Mouse (Mus musculus): Measurements from ENCODE around the gene Pla2g3. TPM values are rescaled to one million over a fixed set of nuclear protein-coding genes. Genes with fewer than 3 reads are reported as not detected.

Gene Pla2g3
- total and polyA plus RNA-seq, 3 experiments = 0.14 to 0.52 TPM; not detected in 1

DNA sequence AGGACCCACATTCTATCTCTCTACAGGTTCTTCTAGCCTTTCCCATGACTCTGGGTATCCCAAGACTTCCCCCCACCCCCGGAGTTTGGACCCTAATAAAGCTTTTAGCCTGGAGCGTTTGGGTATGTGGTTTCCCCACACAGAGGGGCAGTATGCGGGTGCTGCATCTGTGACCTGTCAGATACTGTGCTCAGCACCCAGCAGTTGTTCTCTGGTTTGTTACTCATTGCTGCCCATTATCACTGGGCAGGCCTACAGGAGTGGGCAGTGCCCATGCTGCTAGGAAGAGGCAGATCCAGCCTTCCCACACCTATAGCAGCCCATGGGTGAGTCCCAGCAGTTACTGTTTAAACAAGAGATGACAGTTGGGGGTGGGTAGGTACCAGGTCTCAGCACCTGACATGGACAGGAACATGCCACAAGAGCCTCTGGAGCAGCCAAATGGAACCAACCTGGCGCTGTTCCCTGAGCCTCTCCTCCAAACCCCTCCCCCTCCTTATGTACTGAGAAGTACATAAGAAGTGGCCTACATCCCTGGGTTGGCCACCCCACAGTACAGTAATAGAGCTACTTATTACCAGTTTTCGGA, 48.8 kb downstream of the Pla2g3 start:
- DNase-seq = no peak

DNA sequence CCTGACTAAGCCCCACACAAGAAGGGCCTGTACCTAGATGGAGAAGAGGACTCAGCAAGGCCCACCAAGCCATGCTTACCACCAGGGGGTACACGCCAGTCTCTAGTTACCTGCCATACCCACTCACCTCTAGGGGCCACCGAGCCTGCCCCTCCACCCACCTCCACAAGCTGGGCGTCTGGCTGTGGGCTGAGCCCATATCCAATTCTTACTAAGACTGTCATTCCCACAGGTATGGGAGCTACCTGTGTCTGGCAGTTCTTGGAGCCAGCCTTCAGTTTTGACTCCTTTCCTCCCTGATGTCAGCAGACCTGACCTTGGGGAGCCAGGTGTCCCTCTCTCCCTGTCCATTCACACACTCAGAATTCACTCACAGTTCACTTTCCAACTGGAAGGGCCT, 49.6 kb downstream of the Pla2g3 start:
- DNase-seq = no peak

DNA sequence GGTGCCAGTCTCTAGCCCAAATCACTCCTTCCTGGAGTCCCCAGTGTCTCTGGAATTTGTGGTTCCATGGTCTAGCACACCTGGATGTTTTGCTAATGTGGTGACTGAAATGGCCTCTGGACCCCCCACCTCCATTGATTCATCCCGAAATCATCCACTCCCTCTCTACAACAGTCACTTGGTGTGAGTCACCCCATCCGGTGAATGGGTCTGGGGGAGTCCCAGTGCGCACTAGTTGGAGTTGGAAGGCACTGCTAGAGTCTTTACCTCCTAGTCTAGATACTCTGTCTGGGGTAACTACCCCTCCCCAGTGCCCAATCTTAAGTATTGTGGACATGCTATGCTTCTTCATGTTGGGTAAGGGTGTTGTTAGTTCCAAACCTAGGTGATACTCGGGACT, 50.3 kb downstream of the Pla2g3 start:
- DNase-seq = no peak

DNA sequence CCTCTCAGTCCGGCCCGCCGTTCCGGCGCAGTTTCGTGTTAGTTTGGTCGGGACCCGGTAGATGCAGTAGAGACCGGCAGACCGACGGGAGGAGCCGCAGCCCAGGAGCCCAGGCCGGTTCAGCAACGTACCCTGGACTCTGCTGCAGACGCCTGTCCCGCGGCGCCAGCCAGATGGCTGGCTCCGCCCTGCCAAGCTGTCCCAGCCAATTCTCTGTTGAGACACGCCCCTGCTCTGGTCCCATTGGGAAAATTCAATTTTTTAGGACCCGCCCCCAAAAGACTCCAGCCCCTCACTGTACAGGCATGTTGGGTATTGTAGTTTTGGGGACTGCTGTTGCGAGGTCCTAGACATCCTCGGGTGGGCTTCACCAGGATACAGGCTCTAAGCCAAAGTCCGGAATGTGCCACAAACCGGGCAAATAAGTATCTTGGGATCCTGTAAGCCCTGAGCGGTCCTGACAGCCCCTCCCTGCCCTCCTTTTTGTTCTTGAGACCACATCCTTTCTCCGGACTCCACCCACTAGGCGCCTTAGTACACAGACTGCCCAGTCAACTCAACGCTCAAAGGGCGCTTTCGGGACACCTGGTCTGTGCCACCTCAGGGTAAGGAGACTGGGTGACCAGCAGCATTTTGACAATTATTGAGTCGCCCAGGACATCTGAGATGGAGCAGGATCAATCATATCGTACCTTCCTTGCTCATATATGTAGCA, 51.2 kb downstream of the Pla2g3 start:
- DNase-seq = peak; percentile 96

DNA sequence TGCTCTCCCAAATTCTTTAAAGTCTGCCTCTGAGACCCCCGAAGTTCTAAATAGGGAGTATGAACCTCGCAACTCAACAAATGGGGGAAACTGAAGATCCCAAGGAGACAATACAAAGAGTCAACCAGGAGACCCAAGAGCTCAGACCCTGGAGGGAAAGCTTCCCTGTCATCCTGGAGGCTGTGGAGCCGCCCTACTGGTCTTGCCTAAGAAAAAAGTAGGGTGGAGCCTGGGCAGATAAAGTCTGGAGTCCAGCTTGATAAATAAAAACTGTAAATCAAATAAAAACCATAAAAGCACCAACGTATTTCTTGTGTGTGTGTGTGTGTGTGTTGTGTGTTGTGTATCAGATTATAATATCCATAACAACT, 51.7 kb downstream of the Pla2g3 start:
- DNase-seq = no peak

DNA sequence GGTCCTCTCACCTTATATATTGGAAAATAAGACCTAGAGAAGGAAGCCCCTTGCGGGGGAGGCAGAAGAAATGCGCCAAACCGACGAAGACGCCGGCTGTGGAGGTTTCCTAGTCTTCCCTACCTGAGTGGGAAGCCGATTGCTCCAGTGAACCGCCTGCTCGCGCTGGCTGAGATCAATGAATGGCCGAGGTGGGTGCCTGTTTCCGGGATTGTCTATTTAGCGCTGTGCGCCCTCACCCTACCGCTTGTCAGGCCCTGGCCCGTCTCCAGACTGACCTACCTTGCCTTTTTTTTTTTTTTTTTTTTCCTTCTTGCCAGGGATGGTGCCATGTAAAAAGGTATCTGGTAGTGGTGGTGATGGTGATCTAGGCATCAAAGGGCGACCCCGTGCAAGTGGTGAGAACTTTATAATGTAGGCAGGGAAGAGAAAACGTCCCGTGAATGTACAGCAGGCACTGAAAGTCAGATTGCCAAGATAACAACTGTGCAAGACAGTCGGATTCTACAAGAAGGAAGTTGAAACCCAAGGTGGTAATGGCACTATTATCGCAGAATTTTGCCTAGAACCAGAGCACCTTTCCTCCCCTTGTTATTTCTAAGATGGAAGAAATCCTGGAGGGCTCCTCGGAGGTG, 52.5 kb downstream of the Pla2g3 start, which contains the start of gene Smtn:
Gene Smtn, minus strand, starts transcription at position 162 of the 635 bp plus-strand sequence.
- no peak for DNase-seq

DNA sequence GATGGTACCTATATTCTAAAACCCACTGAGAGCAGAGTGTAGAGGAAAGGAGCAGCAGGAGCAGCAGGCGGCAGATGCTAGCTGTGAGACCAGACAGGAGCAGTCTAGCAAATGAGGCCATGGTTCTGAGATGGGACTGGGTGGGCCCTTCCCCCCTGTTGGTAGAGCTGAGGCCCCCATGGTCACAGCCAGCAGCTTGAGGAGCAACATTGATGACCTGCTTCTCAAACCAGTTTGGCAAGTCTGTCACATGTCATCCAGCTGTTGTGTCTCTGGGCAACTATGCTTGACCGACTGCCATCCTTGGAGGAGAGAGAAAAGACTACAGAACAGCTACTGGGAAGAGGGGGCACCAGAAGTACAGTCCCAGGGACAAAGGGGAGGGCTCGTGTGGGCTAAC, 53.8 kb downstream of the Pla2g3 start:
- DNase-seq = no peak

DNA sequence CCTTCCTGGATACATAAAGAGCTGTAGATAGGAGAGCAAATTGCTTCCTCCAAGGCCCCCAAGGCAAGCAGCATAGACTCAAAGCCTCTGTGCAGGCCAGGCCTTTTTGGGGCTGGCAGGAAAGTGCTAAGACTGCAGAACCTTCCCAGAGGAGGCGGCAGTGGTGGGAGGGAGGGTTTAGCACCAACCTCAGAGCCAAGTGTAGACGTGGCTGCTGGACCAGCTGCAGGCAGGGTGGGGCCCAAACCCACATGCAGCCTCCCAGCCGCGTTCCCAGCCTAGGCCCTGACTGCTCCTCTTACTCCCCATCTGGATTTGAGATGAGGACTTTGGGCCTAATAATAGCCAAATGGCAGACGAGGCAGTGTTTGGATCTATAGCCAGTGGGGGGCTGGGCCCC, 54.9 kb downstream of the Pla2g3 start:
- DNase-seq = no peak

DNA sequence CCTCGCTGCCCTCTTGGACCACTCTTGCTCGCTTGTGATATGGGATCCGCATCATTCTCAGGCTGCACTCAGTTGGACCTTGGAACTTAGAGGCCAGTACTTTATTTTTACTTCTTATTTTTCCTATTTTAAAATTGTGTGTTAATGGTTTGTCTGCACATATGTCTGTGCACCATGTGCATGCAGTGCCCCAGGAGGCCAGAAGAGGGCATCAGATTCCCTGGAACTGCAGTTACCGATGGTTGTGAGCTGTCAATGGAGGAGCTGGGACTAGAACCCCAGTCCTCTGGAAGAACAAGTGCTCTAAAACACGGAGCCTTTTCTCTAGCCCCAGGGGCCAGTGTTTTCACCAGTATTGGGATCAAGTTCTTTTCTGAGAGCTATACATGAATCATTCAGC, 56.3 kb downstream of the Pla2g3 start:
- no peak for DNase-seq

DNA sequence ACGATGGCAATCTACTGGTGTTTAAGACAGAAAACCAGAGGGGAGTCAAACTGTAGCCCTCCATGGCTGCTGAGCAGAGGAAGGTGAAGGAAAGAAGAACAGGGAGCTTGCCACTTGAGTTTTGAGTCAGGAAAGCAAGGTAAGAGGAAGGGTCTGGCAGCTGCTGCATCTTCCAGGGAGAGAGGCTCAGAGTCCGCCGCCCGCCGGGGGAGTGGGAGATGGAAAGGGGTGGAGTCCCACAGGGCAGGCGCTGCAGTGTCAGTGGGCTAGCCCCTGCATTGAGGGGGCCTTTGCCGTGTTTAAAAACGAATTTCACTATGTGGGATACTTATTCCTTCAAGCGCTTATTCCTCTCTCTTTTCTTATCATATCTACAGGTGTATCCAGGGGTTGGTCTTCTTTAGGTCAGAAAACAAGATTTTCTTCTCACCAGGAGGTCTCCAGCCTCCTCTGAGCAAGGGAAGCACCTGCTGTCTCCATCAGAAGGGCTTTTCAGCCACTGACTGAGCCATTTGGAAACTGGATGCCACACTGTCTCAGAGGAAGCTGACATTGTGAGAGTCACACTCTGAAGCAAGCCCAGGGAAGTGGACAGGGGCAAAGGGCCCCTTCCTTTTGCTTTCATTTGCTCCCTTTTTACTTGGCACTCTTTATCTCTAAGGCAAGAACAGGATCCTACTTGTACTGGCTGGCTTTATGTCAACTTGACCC, 57.6 kb downstream of the Pla2g3 start:
- DNase-seq = no peak

DNA sequence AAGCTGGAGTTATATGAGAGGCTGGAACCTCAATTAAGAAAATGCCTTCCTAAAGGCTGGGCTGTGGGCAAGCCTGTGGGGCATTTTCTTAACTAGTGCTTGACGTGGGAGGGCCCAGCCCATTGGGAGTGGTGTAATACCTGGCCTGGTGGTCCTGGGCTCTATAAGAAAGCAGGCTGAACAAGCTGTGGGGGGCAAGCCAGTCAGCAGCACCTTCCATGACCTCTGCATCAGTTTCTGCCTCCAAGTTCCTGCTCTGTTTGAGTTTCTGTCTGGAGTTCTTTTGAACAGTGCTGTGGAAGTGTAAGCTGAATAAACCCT, 58.1 kb downstream of the Pla2g3 start:
- no peak for DNase-seq

DNA sequence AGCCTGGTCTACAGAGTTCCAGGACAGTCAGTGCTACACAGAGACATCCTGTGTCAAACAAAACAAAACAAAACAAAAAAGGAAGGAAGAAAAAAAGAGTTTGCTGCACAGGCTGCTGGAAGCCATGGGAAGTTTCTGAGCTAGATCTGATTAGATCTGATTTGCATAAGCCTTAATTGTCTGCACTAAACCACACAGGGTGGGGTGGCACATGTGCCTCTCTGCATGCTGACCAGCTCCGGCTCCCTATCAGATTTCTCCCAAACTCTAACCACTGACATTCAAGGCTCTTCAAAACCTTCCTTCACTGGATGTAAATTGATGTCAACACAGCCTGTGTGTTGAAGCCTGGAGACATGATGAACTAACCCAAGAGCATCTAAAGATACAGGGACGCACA, 59.0 kb downstream of the Pla2g3 start:
- no peak for DNase-seq

DNA sequence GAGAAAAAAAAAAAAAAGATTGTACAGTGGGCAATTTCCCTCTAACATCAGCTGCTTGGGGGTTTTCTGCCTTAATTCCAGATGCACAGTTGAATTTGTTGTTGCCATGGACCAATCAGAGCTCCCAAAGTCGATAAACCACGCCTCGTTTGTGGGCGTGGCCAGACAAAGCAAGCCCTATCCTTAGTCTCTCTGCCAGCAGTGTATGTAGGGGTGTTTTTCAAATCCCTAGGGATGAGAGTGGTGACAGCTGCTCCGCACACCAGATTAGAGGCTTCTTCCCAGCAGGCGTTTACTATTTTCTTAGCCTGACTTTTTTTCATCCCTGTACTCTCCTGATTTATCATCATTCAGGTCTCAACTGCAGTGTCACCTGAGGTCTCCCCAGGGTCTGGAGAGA, 59.9 kb downstream of the Pla2g3 start:
- DNase-seq = no peak

DNA sequence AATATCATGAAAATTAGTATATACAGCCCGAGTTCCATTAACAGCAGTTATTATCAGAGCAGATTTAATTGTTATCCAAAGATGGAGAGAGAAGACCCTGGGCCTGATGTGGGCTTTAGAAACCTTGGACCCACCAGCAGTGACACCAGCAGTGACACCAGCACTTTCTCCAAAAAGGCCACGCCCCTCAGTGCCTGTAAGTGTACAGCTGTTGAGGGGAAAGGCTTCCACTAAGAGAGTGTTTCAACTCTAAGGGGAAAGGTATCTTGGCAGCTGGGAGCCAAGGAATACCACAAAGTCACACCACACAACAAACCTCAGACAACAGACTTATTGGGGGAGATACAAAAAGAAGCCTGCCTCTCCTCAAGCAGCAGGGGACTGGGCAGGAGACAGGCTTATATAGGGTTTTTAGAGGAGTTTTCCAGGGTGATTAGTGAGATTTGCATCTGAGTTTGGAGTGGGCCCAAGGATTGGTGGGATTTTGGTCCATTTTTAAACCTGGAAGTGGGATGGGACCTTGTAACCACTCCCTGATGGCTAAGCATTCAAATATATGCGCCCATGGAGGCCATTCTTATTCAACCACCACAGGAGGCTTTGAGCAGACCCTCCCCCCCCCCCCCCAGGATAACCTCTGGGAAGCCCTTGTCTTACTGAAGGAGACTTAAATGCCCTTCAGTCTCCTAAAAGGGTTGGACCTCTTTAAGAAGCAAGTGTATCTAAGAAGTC, 60.6 kb downstream of the Pla2g3 start:
- no peak for DNase-seq

Other genes starting within 250 kb of the Pla2g3 start
- 100 to 1,000 TPM in 1 of 2 experiments, 10 to 100 TPM in 1; 86.3 to 104 TPM for gene Drg1, start 221.9 kb upstream of the Pla2g3 start, total RNA-seq (2021)
- gene Drg1, start 221.9 kb upstream of the Pla2g3 start, polyA plus RNA-seq (2012; rRNA removed) = 5.4 and 7.2 TPM in 2 replicates
- gene Patz1, start 199.4 kb upstream of the Pla2g3 start, total RNA-seq (2021) = 10 to 100 TPM; 19.7 to 30.4 TPM
- gene Patz1, start 199.4 kb upstream of the Pla2g3 start, polyA plus RNA-seq (2012; rRNA removed) = 73.0 and 73.9 TPM in 2 replicates
- 10 to 100 TPM in 1 of 2 experiments, 1 to 10 TPM in 1; 8.0 to 14.0 TPM for gene Pik3ip1, start 157.9 kb upstream of the Pla2g3 start, total RNA-seq (2021)
- gene Pik3ip1, start 157.9 kb upstream of the Pla2g3 start, polyA plus RNA-seq (2012; rRNA removed) = 40.3 and 43.3 TPM in 2 replicates
- gene Limk2, start 79.1 kb upstream of the Pla2g3 start, total RNA-seq (2021) = 10 to 100 TPM; 21.3 to 21.7 TPM
- 30.2 and 40.2 TPM in 2 replicates for gene Limk2, start 79.1 kb upstream of the Pla2g3 start, polyA plus RNA-seq (2012; rRNA removed)
- gene Rnf185, start 35.9 kb upstream of the Pla2g3 start, total RNA-seq (2021) = 10 to 100 TPM; 33.5 to 36.8 TPM
- 23.0 and 33.2 TPM in 2 replicates for gene Rnf185, start 35.9 kb upstream of the Pla2g3 start, polyA plus RNA-seq (2012; rRNA removed)
- 1 to 10 TPM in 1 of 2 experiments, under 1 TPM in 1; 0.72 to 1.8 TPM for gene Inpp5j, start 16.5 kb downstream of the Pla2g3 start, total RNA-seq (2021)
- 1.8 and 2.6 TPM in 2 replicates for gene Inpp5j, start 16.5 kb downstream of the Pla2g3 start, polyA plus RNA-seq (2012; rRNA removed)
- 10 to 100 TPM; 31.7 to 54.5 TPM for gene Selenom, start 26.4 kb downstream of the Pla2g3 start, total RNA-seq (2021)
- 89.0 and 131 TPM in 2 replicates for gene Selenom, start 26.4 kb downstream of the Pla2g3 start, polyA plus RNA-seq (2012; rRNA removed)
- 10 to 100 TPM; 45.1 to 59.8 TPM for gene Smtn, start 52.3 kb downstream of the Pla2g3 start, total RNA-seq (2021)
- 33.2 and 36.2 TPM in 2 replicates for gene Smtn, start 52.3 kb downstream of the Pla2g3 start, polyA plus RNA-seq (2012; rRNA removed)
- gene Morc2a, start 160.9 kb downstream of the Pla2g3 start, total RNA-seq (2021) = 10 to 100 TPM; 33.4 to 39.0 TPM
- gene Morc2a, start 160.9 kb downstream of the Pla2g3 start, polyA plus RNA-seq (2012; rRNA removed) = 6.8 and 7.3 TPM in 2 replicates

Measured in adrenal gland, adult 2 months (tissue).